Mouse (Mus musculus) testis, adult 2 months (tissue): ENCODE results near the gene Nanos3.

ENCODE experiments used
- CTCF ChIP-seq: fragments of 200-500 bp; IDR thresholded peaks from 2 replicates; pipeline ENCODE4 v1.5.1; 2012; ENCODE audit warnings: low read depth, mild to moderate bottlenecking, inconsistent platforms, low read length, moderate library complexity; ENCODE audit not compliant: control insufficient read depth, insufficient read depth, insufficient replicate concordance
- POLR2A ChIP-seq: fragments of 200-500 bp; IDR thresholded peaks from 2 replicates; pipeline ENCODE4 v1.6.1; 2012; ENCODE audit warnings: low read depth, mild to moderate bottlenecking, inconsistent platforms, low read length, moderate library complexity; ENCODE audit not compliant: control insufficient read depth

DNA sequence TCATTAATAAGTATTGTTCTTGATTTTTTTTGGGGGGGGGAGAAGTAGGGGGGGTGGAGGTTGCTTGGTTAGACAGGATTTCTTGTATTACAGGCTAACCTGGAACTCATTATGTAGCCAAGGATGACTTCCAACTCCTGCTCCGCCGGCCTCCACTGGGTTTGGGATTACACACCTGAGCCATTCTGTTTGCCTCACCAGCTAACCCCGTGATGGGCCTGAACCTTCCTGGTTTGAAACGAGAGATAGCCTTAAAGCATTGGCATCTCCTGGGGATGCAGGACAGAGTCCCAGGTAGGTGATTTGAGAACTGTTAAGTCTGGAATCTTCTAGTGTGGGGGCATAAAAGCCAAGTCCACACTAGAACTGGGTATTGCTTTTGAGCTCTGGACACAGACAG is 8.1 kb upstream of the Nanos3 start:
- TF ChIP-seq CTCF (no peak), POLR2A (no peak)
